Mouse (Mus musculus): Measurements from ENCODE around the gene Mta2.

DNA sequence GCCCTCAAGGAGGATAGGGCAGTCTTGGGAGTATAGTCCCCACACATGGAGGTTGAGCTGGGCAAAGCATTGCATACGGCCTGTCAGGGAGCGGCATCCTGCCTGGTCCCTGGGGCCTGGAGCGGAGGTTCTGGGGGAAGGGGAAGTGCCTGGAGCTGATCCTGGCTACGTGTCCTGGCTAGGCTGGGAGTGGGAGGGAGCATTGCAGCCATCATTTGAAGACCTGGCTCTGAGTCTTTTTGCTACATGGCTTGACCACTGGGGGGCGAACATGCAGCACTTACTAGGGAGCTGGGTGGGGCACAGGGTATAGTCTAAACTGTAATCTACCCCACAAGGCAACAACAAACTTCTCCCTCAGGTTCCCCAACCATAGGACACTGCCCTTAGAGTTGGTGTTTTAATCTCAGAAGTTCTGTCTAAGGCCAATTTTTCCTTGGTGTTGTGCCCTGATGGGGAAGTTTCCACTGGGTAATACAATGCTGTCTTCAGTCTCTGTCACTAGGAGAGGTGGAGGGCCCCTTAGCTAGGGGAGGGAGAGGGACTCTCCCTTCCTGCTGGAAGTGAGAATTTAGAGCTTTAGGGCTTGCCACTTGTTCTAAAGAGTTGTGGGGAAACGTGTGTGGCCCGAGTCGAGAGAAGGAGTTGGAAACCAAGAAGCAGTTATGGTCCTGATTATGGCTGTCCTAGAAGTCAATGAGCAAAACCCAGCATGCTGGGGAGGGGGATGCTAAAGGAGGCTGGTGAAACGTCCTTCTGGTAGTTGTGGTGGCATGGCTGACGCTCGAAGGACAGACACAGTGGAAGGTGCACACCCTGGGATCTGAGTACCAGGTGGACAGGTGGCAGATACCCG lies 51.3 kb downstream of the Mta2 start:
- TF ChIP-seq EP300 (IDR thresholded peaks at IDR 0.05; ENCODE audit: low read depth), result 0 out of 2 replicates have a peak, but pooled peaks have one; percentile 17
- TF ChIP-seq CTCF (IDR thresholded peaks at IDR 0.05; ENCODE audit: low read depth), result peak; percentile 88

All from liver, postnatal 0 days (tissue).